Mouse (Mus musculus) erythroblast, embryonic 14.5 days (primary cell): ENCODE results near the gene Tatdn2.

Experiments used
- GATA1 ChIP-seq: IDR thresholded peaks from 2 replicates; pipeline ENCODE4 v1.6.1; 2012; ENCODE audit warnings: low read length, inconsistent platforms, mixed read lengths
- TAL1 ChIP-seq: IDR thresholded peaks from 3 replicates; pipeline ENCODE4 v1.6.1; 2012; ENCODE audit warnings: low read length, inconsistent platforms, mixed read lengths

- TF ChIP-seq GATA1 (no peak), TAL1 (no peak)
Measured at GRCm38 (mm10) chr6:113737318-113738046, 40.6 kb downstream of the Tatdn2 start.
